Mouse (Mus musculus) thymus, postnatal 25 days (tissue): ENCODE measurements at regions not wholly inside any gene's neighbourhood (a gene's known extent, or its start where the extent isn't known, plus 50 kb on each side); places are given as distances from the start of the nearest gene placed in this dataset.
A peak's percentile ranks its signal among the peaks of the same experiment; 100 is the strongest.

Experiments
- DNase-seq: peaks from one replicate; pipeline ENCODE4 v3.0.0; 2022

DNA sequence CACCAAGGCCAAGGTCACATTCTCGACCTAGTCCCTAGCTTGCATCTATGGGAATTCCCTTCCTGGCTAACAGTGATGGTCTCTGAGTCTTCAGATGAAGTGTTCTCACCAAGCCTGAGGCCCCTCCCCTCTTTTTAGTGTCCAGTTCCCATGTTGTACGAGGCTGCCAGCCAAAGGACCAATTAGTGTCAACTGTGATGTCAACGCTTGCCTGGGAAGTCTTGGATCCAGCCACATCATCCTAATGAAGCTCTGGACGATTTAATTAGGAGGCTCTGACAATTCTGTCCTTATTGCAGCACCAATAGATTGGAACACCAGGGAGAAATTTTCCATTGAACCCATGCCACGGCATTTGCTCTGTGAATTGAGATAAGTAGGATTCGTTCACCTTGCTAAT lies 202.4 kb upstream of the Gm6657 start:
- no peak for DNase-seq

DNA sequence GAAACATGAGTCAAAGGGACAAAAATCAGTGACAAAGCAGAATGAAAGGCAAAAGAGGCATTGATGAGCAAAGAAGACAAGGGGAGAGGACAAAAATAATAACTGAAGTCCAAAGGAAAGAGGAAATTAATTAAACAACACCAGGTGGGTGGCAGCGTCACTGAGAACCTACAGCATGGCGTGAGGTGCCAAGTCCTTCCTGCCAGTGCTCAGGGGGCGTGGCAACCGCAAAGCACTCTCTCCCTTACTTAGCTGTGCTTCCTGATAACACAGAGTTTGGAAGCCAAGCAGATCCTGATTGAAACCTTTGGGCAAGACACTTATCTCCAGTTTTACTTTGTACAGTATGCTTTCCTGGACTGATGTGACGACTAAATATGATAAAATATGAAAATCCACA lies 199.9 kb upstream of the Gm6657 start:
- no peak for DNase-seq

DNA sequence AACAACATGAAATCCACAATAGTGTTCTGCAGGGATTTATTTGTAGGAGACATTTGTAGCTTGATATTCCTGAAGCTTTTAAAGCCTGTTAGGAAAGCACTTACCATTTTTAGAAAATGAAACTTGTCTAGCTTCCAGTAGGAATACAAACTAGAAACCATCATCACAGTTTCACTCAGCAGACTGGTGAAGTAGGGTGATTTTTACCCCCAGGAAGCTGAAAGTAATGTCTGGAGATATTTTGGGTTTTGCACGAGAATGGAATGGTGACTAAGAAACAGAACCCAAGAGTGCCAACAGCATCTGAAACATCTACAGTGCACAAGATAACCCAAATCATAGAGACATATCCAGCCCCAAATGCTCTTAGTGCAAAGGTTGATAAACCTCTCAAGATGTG lies 196.1 kb upstream of the Gm6657 start:
- DNase-seq: no peak

DNA sequence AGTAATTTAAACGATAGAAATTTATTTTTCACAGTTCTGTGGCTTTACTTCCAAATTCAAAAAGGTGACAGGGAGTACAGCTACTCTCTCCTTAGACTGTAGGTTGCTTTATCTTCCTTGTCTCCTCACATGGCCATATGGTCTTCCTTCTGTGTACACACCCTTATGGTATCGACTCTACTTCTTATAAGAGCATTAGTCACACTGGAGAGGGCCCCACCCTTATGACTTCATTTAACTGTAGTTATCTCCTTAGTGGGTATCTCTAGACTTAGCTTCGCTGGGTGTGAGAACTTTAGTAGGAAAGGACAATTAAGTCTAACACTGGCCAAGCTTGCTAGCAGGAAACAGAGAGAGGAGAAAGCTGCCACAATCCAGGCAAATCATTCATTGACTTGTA lies 193.6 kb upstream of the Gm6657 start:
- no peak for DNase-seq

DNA sequence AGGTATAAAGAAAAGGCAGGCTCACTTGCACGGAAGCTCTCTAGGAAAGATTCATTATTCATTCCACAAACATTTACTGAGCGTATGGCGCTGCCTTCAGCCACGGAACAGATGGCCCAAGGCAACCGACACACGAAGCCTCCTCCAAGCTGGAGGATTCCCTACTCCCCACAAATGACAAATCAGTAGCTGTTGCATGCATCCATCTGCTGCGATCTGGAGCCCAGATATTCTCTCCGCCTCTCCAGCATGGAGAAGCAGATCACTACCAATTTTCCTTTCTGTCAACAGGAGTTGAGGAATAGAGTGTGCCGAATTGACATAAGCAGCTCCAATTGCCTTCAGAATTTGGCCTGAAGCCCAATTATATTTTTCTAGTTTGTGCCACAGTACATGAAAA lies 192.2 kb upstream of the Gm6657 start:
- no peak for DNase-seq

DNA sequence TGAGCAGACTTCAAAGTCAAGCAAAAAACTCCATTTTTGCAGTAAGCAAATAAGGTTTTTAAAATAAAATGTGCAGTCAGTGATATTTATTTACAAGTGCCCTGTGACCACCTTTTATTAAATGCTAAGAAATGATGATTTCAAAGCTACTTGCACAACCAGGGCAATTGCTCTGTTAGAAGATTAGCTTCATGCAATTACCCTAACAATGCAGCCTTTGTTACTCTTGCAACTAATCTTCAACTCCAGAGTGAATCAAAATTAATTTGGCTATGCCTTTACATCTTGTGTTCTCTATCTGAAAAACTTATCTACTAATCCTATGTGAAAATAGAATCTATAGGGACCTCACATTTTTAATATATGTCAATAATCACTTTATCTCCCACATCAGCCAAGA lies 160.3 kb upstream of the Gm6657 start:
- DNase-seq: no peak

DNA sequence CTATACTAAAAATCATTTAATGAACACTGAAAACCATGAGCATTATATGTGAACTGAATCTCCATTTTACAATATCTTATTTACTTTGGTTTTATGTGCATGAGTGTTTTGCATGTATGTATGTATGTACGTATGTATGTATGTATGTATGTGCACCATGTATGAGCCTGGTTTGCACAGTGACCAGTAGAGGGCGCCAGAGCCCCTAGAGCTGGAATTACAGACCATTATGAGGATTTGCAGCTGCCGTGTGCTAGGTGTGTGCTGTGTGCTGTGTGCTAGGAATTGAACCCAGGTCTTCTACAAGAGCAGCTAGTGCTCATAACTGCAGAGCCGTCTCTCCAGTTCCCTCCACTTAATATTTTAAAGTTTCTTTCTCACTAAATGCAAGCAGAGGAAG lies 147.5 kb upstream of the Gm6657 start:
- no peak for DNase-seq

DNA sequence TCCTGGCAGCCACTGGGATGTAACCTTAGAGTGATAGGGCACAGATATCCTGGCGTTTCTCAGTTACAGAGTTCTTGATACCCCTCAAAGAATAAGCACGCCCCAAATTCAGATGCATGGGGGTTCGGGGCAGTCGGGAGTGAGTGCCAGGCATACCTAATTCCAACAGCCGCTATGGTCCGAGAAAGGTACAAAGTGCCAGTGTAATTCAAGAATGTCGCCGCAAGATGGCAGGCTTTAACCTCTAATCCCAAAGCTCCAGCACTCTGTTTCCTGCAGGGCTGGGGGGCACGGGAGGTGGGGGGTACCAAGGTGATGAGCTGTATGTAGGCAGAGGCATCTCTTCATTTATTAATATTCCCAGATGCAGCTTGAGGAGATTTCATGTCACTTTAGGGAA lies 138.1 kb upstream of the Gm6657 start:
- DNase-seq: peak; percentile 33

DNA sequence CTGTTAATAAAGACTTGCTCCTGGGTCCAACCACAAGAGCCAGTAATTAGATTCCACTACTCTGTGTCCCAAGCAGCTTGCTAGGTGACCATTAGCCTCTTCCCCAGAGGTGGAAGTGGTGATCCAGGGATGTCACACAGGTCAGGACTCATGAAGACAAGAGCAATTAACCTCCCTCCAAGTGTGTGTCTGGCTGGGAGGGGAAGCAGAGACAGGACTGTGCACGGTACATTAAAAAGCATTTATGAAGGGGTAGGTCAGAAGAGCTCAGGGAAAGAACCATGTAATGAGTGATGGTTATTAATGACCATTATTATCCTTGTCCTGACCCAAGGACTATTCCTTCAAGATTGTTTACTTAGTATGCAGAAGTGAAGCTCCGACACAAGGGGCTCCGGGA lies 136.9 kb upstream of the Gm6657 start:
- DNase-seq: no peak

DNA sequence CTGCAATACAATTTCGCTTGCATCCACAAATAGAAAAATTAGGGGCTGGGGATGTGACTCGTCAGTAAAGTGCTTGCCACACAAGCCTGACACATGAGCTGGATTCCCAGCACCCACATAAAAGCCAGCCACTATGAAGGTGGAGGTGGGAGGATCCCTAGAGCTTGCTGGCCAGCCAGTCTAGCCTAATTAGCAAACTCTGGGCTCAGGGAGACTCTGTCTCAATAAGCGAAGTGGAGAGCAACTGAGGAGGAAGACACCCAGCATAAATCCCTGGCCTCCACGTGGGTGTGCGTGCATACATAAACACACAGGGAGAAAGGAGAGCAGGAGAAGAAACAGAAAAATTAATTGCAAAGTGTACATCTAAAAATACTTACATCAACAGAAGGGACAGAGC lies 134.1 kb upstream of the Gm6657 start:
- no peak for DNase-seq

DNA sequence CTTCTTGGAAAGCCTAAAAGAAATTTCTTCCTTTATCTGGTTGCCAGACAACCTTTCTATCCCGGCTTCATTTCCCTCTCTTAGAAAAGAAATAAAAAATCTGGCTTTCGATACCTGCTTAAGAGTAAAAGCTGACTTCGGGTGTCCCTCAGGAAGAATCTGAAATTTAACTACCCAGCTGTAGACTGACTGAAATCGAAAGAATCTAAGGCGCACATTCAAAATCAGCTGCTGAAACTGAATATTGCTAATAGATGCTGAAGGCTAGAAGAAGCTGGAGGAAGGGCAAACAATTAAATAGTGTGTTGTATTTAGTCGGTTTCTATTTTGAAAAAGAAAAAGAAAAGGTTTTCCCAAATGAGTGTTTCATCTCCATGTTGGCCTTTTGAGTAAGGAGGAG lies 128.0 kb upstream of the Gm6657 start:
- DNase-seq: no peak

DNA sequence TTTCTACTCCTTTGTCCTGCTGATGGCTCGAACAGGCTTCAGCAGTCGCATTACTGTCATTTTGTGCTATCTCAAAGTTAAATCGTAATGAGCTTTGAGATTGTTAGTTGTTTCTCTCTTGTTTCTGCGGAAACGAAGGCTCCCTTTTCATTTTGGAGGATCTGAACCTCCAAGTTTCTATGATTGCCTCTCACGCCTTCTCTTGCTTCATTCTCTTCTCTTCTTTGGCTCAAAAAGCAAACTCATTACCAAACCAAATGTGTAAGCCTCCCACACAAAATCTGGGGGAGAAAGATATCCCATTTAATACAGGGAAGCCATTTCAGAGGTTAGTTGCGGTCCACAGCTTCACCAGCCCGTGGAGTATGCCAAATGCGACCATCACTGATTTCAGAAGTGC lies 121.1 kb upstream of the Gm6657 start:
- DNase-seq: no peak

DNA sequence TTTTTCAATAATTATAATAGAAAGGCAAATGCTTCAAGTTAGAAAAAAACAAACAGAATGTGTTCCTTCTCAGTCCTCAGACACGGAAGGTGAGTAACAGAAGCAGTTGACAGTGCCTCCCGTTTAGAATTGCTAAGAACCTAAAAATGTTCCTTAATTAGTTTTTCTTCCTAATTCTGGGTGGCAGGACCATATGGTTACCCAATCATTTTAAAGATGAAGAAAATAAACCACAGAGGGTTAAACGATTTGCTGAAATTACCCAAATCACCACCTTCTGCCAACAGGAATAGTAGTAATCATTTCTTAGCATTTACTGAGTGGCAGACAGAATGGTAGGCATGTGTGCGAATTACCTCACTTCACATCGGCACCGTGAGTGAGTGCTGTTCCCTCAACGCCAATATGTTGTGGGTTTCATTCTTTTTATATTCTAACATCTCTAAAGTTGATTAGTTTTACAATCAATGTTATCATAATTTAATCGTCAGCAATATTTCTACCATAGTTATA lies 119.7 kb upstream of the Gm6657 start:
- no peak for DNase-seq

DNA sequence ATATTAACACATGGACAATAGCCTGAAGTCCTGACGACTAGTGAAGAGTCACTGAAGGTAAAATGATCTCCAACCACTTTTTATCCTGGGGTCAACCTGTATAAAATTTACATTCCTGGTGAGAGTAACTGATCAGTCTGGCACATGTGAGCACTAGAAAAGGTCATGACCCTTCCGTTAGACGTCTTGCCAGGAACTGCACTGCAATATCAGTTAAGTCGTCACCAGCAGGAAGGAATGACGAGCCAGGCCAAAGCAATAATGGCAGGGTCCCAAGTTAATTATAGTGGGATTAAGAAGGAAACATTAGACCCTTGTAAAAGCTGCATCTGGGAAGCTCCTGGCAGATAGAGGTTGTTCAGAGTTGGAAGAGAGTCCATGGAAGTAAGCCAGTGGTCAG lies 116.8 kb upstream of the Gm6657 start:
- no peak for DNase-seq

DNA sequence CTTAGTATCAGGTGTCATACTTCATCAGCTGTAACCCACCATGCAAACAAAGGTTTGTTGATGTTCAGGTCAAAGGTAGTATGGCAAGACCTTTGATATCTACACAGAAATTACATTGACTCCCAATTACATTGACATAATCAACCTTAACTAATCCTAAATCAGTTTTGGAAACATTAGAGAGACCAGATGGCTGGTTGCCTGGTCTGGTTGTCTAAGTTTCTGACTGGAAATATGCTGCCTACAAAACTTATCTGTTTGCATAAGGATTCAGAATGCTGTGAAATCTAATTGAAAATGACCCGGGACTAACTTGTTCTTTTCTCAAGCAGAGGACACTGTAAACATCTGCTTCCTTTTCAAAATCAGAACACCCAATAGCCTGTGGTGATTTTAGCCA lies 111.9 kb upstream of the Gm6657 start:
- no peak for DNase-seq

DNA sequence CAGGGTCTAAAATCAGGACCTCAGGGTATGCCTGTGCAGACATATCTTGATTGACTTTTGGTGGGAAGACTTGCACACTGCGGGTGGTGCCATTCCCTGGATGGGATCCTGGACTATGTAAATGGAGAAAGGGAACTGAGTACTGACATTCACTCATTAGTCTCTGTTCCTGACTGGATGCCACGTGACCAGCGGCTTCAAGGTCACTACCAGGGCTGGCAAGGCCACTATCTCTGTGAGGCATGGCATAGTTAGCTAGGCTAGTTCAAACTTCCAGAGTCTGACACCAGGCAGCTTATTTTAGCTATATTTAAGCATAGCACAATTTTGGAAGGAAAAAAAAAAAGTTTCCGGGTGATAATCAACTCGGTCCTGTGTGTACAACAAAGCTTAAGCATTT lies 108.0 kb upstream of the Gm6657 start:
- no peak for DNase-seq

DNA sequence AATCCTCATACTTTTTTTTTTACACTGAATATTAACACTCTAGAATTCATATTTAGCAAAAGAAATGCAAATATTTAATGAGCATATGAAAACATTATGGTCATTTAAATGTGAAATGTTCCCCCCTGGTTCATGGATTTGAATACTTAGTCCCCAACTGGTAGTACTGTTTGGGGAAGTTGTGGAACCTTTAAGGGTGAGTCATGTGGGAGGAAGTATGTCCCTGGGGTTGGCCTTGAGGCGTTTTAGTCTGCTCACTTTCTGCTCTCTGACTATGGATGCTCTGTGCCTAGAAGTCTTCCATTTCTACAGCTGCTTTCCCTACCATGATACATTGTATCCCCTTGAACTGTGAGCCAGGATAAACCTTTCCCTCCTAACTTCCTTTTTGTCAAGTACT lies 106.1 kb upstream of the Gm6657 start:
- DNase-seq: no peak

DNA sequence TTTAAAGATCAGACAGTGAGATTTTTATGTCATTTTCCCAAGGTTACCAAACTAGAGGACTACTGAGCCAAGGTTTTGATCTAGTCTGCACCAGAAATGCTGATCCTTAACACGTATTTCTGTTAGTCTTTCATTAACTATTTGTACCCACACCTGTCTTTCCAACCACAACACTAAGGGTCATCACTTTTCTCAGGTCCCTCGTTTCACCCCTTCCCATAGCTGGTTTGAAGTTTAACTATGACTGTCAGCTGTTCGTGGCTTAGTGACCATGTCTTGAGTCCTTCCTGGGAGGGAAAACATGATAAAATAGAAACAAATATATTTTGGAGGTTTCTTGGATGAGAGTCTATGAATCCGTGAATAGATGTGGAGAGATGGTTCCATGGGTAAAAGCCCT lies 99.6 kb upstream of the Gm6657 start:
- DNase-seq: no peak

DNA sequence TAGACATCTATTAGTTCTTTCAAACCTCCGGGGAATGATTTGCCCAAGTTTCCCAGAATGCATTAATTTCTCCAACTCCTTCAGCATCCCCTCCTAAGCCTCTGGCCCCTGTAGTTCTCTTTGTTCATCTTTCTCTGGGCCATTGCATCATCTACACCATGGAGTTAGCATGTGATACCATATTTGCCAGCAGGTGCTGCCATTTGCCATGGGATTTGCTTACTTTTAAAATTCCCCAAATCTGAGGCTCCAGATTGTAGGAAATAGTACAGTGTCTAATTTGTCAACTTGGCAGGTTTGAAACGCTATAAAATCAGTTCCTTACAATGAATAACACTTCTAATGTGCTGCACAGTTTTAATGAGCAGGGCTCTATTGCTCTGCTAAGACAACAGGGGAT lies 98.7 kb upstream of the Gm6657 start:
- DNase-seq: no peak

DNA sequence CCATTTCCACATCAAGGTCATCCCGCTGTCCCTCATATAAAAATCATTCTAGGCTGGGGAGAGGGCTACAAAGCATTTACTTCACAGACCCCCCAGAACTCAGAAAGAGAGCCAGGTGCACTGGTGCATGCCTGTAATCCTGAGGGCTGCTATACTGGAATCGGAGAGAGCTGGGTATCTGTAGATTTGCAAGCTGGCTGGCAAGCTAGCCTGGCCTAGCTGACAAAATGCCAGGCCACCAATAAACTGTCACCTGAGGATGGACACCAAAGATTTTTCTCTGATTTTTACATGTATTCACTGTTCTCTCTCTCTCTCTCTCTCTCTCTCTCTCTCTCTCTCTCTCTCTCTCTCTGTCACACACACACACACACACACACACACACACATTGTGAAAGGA lies 98.1 kb upstream of the Gm6657 start:
- DNase-seq: no peak

DNA sequence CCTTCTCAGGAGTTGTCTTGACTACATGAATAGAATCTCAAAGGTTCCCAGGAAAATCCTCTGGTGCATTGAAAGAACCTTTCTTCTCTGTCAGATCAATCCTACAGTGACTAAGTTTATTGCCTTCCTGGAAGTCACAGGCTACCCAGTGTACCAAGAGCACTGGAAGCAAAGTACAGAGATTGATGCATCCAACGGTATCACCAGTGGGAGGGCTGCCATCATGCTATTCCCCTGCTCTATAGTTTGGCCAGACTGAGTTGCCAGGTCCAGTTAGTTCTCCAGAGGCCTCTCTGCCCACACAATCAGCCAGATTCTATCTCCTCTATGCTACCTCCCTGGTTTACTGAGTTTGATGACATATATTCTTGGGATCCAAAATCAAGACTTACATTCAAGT lies 96.9 kb upstream of the Gm6657 start:
- DNase-seq: no peak

DNA sequence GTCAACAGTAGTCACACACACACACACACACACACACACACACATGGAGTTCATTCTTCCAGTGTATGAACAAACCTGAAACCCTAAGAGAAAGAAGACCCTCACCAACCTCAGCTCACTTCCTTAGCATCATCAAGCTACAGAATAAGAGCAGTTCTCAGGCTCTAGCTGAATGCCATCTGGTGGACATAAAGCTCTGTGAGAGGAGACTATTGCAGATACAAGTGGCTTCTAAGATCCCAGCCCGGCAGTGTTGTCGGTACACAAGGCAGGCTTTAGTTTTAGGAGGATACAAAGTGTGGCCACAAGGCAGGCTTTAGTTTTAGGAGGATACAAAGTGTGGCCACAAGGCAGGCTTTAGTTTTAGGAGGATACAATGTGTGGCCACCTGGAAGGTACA lies 96.3 kb upstream of the Gm6657 start:
- DNase-seq: no peak

DNA sequence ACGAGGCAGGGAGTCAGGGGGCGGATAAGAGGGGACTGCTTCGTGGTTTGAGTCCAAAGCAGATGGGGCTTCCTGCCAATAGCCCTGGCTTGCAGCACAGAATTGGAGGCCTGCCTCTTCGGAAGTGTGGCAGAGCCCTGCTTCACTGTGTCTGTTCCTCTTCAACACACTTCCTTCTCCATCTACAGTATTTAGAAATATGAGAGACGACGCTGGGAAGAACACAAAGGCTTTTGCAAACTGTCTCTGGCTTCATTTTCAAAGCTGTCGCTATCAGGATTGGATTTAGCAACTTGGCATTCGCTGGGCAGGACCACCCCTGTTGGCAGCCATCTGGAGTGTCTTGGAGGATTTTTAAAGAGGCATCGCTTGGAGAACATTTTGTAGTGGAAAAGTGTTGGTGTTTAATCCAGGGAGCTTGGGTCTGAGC lies 95.3 kb upstream of the Gm6657 start:
- no peak for DNase-seq

DNA sequence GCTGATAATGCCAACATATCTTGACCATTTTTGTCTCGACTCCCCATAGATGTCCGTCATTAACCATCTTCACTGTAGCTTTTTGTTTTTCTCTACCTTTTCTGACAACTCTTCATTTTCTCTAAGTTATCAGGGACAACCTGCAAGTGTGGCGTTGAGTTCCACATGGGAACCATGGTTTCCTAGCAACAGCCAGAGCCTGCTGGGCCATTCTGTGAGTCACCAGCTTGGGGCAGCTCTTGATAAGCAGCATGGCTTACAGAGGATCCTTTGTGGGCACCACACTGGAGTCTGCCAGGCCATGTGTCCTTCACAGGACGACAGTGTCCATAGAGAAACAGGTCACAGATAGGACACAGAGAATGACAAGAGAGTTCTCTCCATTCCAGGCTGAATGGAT lies 94.3 kb upstream of the Gm6657 start:
- no peak for DNase-seq

DNA sequence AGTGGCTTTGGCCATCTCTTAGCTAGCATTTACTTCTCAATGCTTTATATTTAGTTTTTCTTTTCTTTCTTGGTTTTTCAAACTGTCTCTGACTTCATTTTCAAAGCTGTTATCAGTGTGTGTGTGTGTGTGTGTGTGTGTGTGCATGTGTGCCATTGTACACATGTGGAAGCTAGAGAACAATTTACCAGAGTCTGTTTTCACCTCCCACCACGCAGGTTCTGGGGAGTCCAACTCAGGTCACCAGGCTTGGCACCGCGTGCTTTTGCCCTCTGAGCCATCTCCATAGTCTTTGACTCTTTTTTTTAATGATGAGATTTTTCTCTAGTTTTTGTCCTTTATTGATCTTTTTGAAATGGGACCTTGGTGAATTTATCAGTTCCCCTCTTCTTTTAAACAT lies 93.3 kb upstream of the Gm6657 start:
- DNase-seq: no peak

DNA sequence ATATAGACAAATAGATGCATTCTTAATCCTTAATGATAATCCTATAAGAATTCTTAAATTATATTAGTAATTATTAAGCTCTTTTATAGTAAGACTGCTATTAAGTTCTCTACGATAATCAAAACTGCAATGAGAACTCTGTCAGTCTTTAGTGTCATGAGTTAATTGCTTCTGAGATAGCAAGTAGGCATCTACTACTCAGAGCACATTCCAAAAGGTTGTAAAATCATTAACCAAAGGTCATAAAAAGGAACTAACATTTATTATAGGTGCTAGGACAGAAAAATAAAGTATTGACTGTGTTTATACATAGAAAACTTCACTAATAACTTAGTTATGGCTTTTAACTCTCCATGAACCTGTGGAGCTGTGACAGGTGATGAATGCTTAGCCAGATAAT lies 84.1 kb upstream of the Gm6657 start:
- no peak for DNase-seq
